Mouse (Mus musculus) C2C12 (cell line): ENCODE measurements around the gene Thada.

Source experiments
- CTCF ChIP-seq: IDR thresholded peaks from one replicate; pipeline ENCODE4 v1.5.1; 2011; ENCODE audit not compliant: control insufficient read depth, insufficient read depth, insufficient read length
- FOSL1 ChIP-seq: IDR thresholded peaks from one replicate; pipeline ENCODE4 v1.8.0; 2011; ENCODE audit warnings: mild to moderate bottlenecking, low read length; ENCODE audit not compliant: poor library complexity, insufficient read depth, severe bottlenecking
- MYOG ChIP-seq: IDR thresholded peaks from one replicate; pipeline ENCODE4 v1.6.1; 2011; ENCODE audit not compliant: control insufficient read depth, insufficient read length; ENCODE audit errors: extremely low read depth
- USF1 ChIP-seq: IDR thresholded peaks from one replicate; pipeline ENCODE4 v1.6.1; 2011; ENCODE audit warnings: low read depth, mild to moderate bottlenecking, control low read depth, moderate library complexity

GRCm38 (mm10) chr17:84241308-84241957 lies 224.6 kb downstream of the Thada start:
- TF ChIP-seq USF1 (no peak), CTCF (no peak), MYOG (no peak), FOSL1 (no peak)
